Mouse (Mus musculus) erythroblast, adult 5-6 weeks (primary cell): Measurements from ENCODE around the gene Atp5l. TPM values are rescaled to one million over a fixed set of nuclear protein-coding genes. Genes with fewer than 3 reads are reported as not detected.
"Not testable (repeated sequence)": the region's sequence is repeated elsewhere in the genome, so short reads cannot be mapped to it uniquely, and the experiment has no call there.

Source experiments
- ATAC-seq: replicated peaks from 2 replicates; pipeline ENCODE4 v1.8.0; 2016; ENCODE audit warnings: moderate number of reproducible peaks, mild to moderate bottlenecking, moderate TSS enrichment, inconsistent platforms; ENCODE audit not compliant: poor library complexity, low FRiP score, severe bottlenecking
- total RNA-seq, 2 experiments: library from RNA; stranded (forward) in 1 of 2; stranded (reverse) in 1 of 2; fragments of 150-400 nt in 1 of 2; fragments of 200-764, 138-1000 nt in 1 of 2; gene quantifications; 2 replicates each; pipeline versions ENCODE4 v1.2.3 to v1.2.4; 2015 to 2017; ENCODE audit warnings: low replicate concordance in 2 of 2

Atp5l gene
- total RNA-seq (2015; ENCODE audit: low replicate concordance) (219 and 228 TPM in 2 replicates), total RNA-seq (2017; ENCODE audit: low replicate concordance) (38.1 and 117 TPM in 2 replicates)

- peak; percentile 89 for ATAC-seq
Measured at GRCm38 (mm10) chr9:44920374-44921122, at the start of gene Atp5l. Gene Atp5l (minus strand): TSS chr9:44920742.

GRCm38 (mm10) chr9:44969450-44969849 lies 48.9 kb upstream of the Atp5l start:
- no peak for ATAC-seq

- not testable (repeated sequence) for ATAC-seq
Measured at GRCm38 (mm10) chr9:44967763-44968162, 47.2 kb upstream of the Atp5l start.

- ATAC-seq: peak; percentile 71
Measured at GRCm38 (mm10) chr9:44966815-44967242, 46.3 kb upstream of the Atp5l start.

- ATAC-seq: no peak
Measured at GRCm38 (mm10) chr9:44965833-44966466, 45.4 kb upstream of the Atp5l start.

- peak; percentile 94 for ATAC-seq
Measured at GRCm38 (mm10) chr9:44965126-44965832, 44.7 kb upstream of the Atp5l start, which contains the start of gene Ube4a. Gene Ube4a (minus strand): TSS chr9:44965600.

GRCm38 (mm10) chr9:44954432-44954831 lies 33.9 kb upstream of the Atp5l start:
- ATAC-seq: no peak

GRCm38 (mm10) chr9:44947836-44948235 lies 27.3 kb upstream of the Atp5l start:
- ATAC-seq: no peak

GRCm38 (mm10) chr9:44946185-44946695 lies 25.7 kb upstream of the Atp5l start:
- no peak for ATAC-seq

- ATAC-seq: no peak
Measured at GRCm38 (mm10) chr9:44942421-44942820, 21.9 kb upstream of the Atp5l start.

- no peak for ATAC-seq
Measured at GRCm38 (mm10) chr9:44941756-44942155, 21.2 kb upstream of the Atp5l start.

GRCm38 (mm10) chr9:44921543-44921942 lies 1.0 kb upstream of the Atp5l start:
- no peak for ATAC-seq

- peak; percentile 54 for ATAC-seq
Measured at GRCm38 (mm10) chr9:44921123-44921468, 554 bp upstream of the Atp5l start.

GRCm38 (mm10) chr9:44919606-44920005 lies 936 bp downstream of the Atp5l start:
- no peak for ATAC-seq

- peak; percentile 50; the same call in 1 of the 2 replicates for ATAC-seq
Measured at GRCm38 (mm10) chr9:44916196-44916595, 4.3 kb downstream of the Atp5l start.

- ATAC-seq: no peak
Measured at GRCm38 (mm10) chr9:44914706-44915105, 5.8 kb downstream of the Atp5l start.

- ATAC-seq: no peak
Measured at GRCm38 (mm10) chr9:44911365-44911764, 9.2 kb downstream of the Atp5l start.

- peak; percentile 81 for ATAC-seq
Measured at GRCm38 (mm10) chr9:44905620-44906019, 14.9 kb downstream of the Atp5l start.

- ATAC-seq: peak; percentile 66
Measured at GRCm38 (mm10) chr9:44904964-44905363, 15.6 kb downstream of the Atp5l start.

- no peak for ATAC-seq
Measured at GRCm38 (mm10) chr9:44903856-44904255, 16.7 kb downstream of the Atp5l start.
